Mouse (Mus musculus): Measurements from ENCODE around the gene Plin1. TPM values are rescaled to one million over a fixed set of nuclear protein-coding genes. Genes with fewer than 3 reads are reported as not detected.

Gene Plin1
- polyA plus RNA-seq, 1 experiment from 2014 or later: not detected

- no peak for ATAC-seq (ENCODE audit: insufficient number of reproducible peaks, insufficient read depth, low FRiP score, low TSS enrichment, low read depth)
- Histone ChIP-seq H3K4me2 (no peak overlapping the region), H3K4me3 (replicated peaks) (no peak overlapping the region), H3K27me3 (peaks cover 8% of the 10 kb centered on the region), H3K9ac (replicated peaks) (no peak overlapping the region), H3K4me1 (replicated peaks) (no peaks in the 10 kb centered on the region), H3K36me3 (peaks cover 28% of the 10 kb centered on the region), H3K9me3 (no peaks in the 10 kb centered on the region), H3K27ac (no peak overlapping the region)
- 81% methylated on average over 8 of the region's 8 CpGs for WGBS
These were observed 1.9 kb upstream of the Plin1 start for GRCm38 (mm10) chr7:79734563-79734962.

GRCm38 (mm10) chr7:79731438-79731837 is 1.3 kb downstream of the Plin1 start:
- Histone ChIP-seq H3K27me3 (peaks cover 10% of the 10 kb centered on the region), H3K27ac (no peak overlapping the region), H3K9me3 (no peaks in the 10 kb centered on the region), H3K4me2 (no peak overlapping the region), H3K9ac (replicated peaks) (no peak overlapping the region), H3K4me1 (replicated peaks) (0 out of 2 replicates have a peak, but pooled peaks cover 3% of the 10 kb centered on the region), H3K36me3 (peaks cover 7% of the 10 kb centered on the region; the same call in 1 of the 2 replicates), H3K4me3 (replicated peaks) (no peak overlapping the region)
- no peak for ATAC-seq (ENCODE audit: insufficient number of reproducible peaks, insufficient read depth, low FRiP score, low TSS enrichment, low read depth)
- 82% methylated on average over 13 of the region's 13 CpGs for WGBS

- Histone ChIP-seq H3K9me3 (no peaks in the 10 kb centered on the region), H3K4me3 (replicated peaks) (no peak overlapping the region), H3K4me1 (replicated peaks) (0 out of 2 replicates have a peak, but pooled peaks cover 3% of the 10 kb centered on the region), H3K9ac (replicated peaks) (no peak overlapping the region), H3K27me3 (peaks cover 17% of the 10 kb centered on the region), H3K4me2 (no peak overlapping the region), H3K27ac (no peak overlapping the region), H3K36me3 (0 out of 2 replicates have a peak, but pooled peaks cover 4% of the 10 kb centered on the region)
- ATAC-seq (ENCODE audit: insufficient number of reproducible peaks, insufficient read depth, low FRiP score, low TSS enrichment, low read depth): no peak
- WGBS: 63% methylated on average over 11 of the region's 11 CpGs
These were observed 2.8 kb downstream of the Plin1 start for GRCm38 (mm10) chr7:79729743-79730370.

- Histone ChIP-seq H3K4me1 (replicated peaks) (0 out of 2 replicates have a peak, but pooled peaks cover 3% of the 10 kb centered on the region), H3K27me3 (peaks cover 19% of the 10 kb centered on the region), H3K4me2 (no peak overlapping the region), H3K27ac (no peak overlapping the region), H3K36me3 (no peaks in the 10 kb centered on the region), H3K9ac (replicated peaks) (no peak overlapping the region), H3K4me3 (replicated peaks) (no peak overlapping the region), H3K9me3 (no peaks in the 10 kb centered on the region)
- no peak for ATAC-seq (ENCODE audit: insufficient number of reproducible peaks, insufficient read depth, low FRiP score, low TSS enrichment, low read depth)
- WGBS: 5% methylated on average over 8 of the region's 8 CpGs
These were observed 3.5 kb downstream of the Plin1 start for GRCm38 (mm10) chr7:79729169-79729568.

- ATAC-seq (ENCODE audit: insufficient number of reproducible peaks, insufficient read depth, low FRiP score, low TSS enrichment, low read depth): no peak
- Histone ChIP-seq H3K36me3 (no peaks in the 10 kb centered on the region), H3K9me3 (no peaks in the 10 kb centered on the region), H3K9ac (replicated peaks) (no peak overlapping the region), H3K4me2 (no peak overlapping the region), H3K4me1 (replicated peaks) (0 out of 2 replicates have a peak, but pooled peaks cover 3% of the 10 kb centered on the region), H3K27me3 (peaks cover 25% of the 10 kb centered on the region), H3K27ac (no peak overlapping the region), H3K4me3 (replicated peaks) (no peak overlapping the region)
- WGBS: 29% methylated on average over 6 of the region's 6 CpGs
These were observed 4.5 kb downstream of the Plin1 start for GRCm38 (mm10) chr7:79728219-79728618.

- Histone ChIP-seq H3K9ac (replicated peaks) (no peak overlapping the region), H3K9me3 (no peaks in the 10 kb centered on the region), H3K27ac (no peak overlapping the region), H3K36me3 (no peaks in the 10 kb centered on the region), H3K27me3 (peaks cover 37% of the 10 kb centered on the region), H3K4me1 (replicated peaks) (0 out of 2 replicates have a peak, but pooled peaks cover 3% of the 10 kb centered on the region), H3K4me2 (no peak overlapping the region), H3K4me3 (replicated peaks) (no peak overlapping the region)
- WGBS: 9% methylated on average over 2 of the region's 2 CpGs
- ATAC-seq (ENCODE audit: insufficient number of reproducible peaks, insufficient read depth, low FRiP score, low TSS enrichment, low read depth): no peak
These were observed 5.6 kb downstream of the Plin1 start for GRCm38 (mm10) chr7:79727091-79727490.

GRCm38 (mm10) chr7:79721386-79721977 is 11.2 kb downstream of the Plin1 start:
- peak; percentile 54 for ATAC-seq (ENCODE audit: insufficient number of reproducible peaks, insufficient read depth, low FRiP score, low TSS enrichment, low read depth)
- Histone ChIP-seq H3K4me2 (peak overlapping the region; percentile 90), H3K27me3 (peaks cover 50% of the 10 kb centered on the region), H3K36me3 (no peaks in the 10 kb centered on the region), H3K4me1 (replicated peaks) (0 out of 2 replicates have a peak, but pooled peaks cover 11% of the 10 kb centered on the region), H3K27ac (0 out of 2 replicates have a peak overlapping the region, but pooled peaks have one; percentile 41), H3K4me3 (replicated peaks) (peak overlapping the region; percentile 62), H3K9ac (replicated peaks) (peak overlapping the region; percentile 73), H3K9me3 (no peaks in the 10 kb centered on the region)
- under 1% methylated on average over 48 of the region's 48 CpGs for WGBS

GRCm38 (mm10) chr7:79715187-79715981 is 17.3 kb downstream of the Plin1 start, which contains the start of gene Kif7:
Gene Kif7 (minus strand): TSS chr7:79715720.
- peaks cover 25% of the 10 kb centered on the region for H3K27me3 ChIP-seq
- peak; percentile 87 for ATAC-seq (ENCODE audit: insufficient number of reproducible peaks, insufficient read depth, low FRiP score, low TSS enrichment, low read depth)
- peaks cover 13% of the 10 kb centered on the region; the same call in 1 of the 2 replicates for H3K36me3 ChIP-seq
- H3K4me2 ChIP-seq: peak within 1 kb of the TSS; percentile 82
- no peaks in the 10 kb centered on the region for H3K9me3 ChIP-seq
- H3K4me1 ChIP-seq (replicated peaks): peaks cover 11% of the 10 kb centered on the region
- 1% methylated on average over 54 of the region's 55 CpGs for WGBS
- H3K27ac ChIP-seq: 0 out of 2 replicates have a peak within 1 kb of the TSS, but pooled peaks have one; percentile 50
- H3K4me3 ChIP-seq (replicated peaks): peak within 1 kb of the TSS; percentile 78
- H3K9ac ChIP-seq (replicated peaks): peak within 1 kb of the TSS; percentile 77

GRCm38 (mm10) chr7:79710831-79711230 is 21.9 kb downstream of the Plin1 start:
- H3K9me3 ChIP-seq: no peaks in the 10 kb centered on the region
- WGBS: 32% methylated on average over 17 of the region's 17 CpGs
- H3K9ac ChIP-seq (replicated peaks): no peak overlapping the region
- H3K4me3 ChIP-seq (replicated peaks): peak overlapping the region; percentile 45
- H3K4me2 ChIP-seq: peak overlapping the region; percentile 76
- peaks cover 24% of the 10 kb centered on the region for H3K27me3 ChIP-seq
- H3K27ac ChIP-seq: no peak overlapping the region
- H3K36me3 ChIP-seq: peaks cover 47% of the 10 kb centered on the region
- ATAC-seq (ENCODE audit: insufficient number of reproducible peaks, insufficient read depth, low FRiP score, low TSS enrichment, low read depth): no peak
- H3K4me1 ChIP-seq (replicated peaks): peaks cover 19% of the 10 kb centered on the region

GRCm38 (mm10) chr7:79710130-79710607 is 22.5 kb downstream of the Plin1 start:
- WGBS: under 1% methylated on average over 55 of the region's 55 CpGs
- peak overlapping the region; percentile 45 for H3K4me3 ChIP-seq (replicated peaks)
- ATAC-seq (ENCODE audit: insufficient number of reproducible peaks, insufficient read depth, low FRiP score, low TSS enrichment, low read depth): no peak; the same call in 1 of the 2 replicates

GRCm38 (mm10) chr7:79705210-79705609 is 27.5 kb downstream of the Plin1 start:
- 92% methylated on average over 5 of the region's 5 CpGs for WGBS
- H3K4me1 ChIP-seq (replicated peaks): peaks cover 6% of the 10 kb centered on the region
- H3K27ac ChIP-seq: no peak overlapping the region
- no peaks in the 10 kb centered on the region for H3K9me3 ChIP-seq
- H3K9ac ChIP-seq (replicated peaks): no peak overlapping the region
- no peak for ATAC-seq (ENCODE audit: insufficient number of reproducible peaks, insufficient read depth, low FRiP score, low TSS enrichment, low read depth)
- H3K27me3 ChIP-seq: peaks cover 8% of the 10 kb centered on the region
- peaks cover 90% of the 10 kb centered on the region for H3K36me3 ChIP-seq
- no peak overlapping the region for H3K4me2 ChIP-seq
- H3K4me3 ChIP-seq (replicated peaks): no peak overlapping the region

More at GRCm38 (mm10) chr7:79710130-79710607, 22.5 kb downstream of the Plin1 start:
- peaks cover 24% of the 10 kb centered on the region for H3K27me3 ChIP-seq
- H3K27ac ChIP-seq: no peak overlapping the region
- peak overlapping the region; percentile 76 for H3K4me2 ChIP-seq
- peaks cover 19% of the 10 kb centered on the region for H3K4me1 ChIP-seq (replicated peaks)
- H3K9ac ChIP-seq (replicated peaks): peak overlapping the region; percentile 63
- peaks cover 54% of the 10 kb centered on the region for H3K36me3 ChIP-seq
- no peaks in the 10 kb centered on the region for H3K9me3 ChIP-seq

Measured in limb, embryonic 12.5 days (tissue).